Mouse (Mus musculus) intestine, postnatal 0 days (tissue): Measurements from ENCODE around the gene Stxbp5l. TPM values are rescaled to one million over a fixed set of nuclear protein-coding genes. Genes with fewer than 3 reads are reported as not detected.
"Not testable (repeated sequence)": the region's sequence is repeated elsewhere in the genome, so short reads cannot be mapped to it uniquely, and the experiment has no call there.

ENCODE experiments used
- ATAC-seq: fragments of 200-750 bp; cut with Nextera tagmentation; 2 replicates; pipeline ENCODE4 v1.8.0; 2017; ENCODE audit warnings: mild to moderate bottlenecking, moderate TSS enrichment, moderate library complexity
- H3K27ac ChIP-seq: fragments of 300-500 bp; sonication (generic); 2 replicates; pipeline ENCODE4 v1.5.1; 2014; ENCODE audit warnings: mild to moderate bottlenecking, low read depth, low read length, moderate library complexity
- H3K27me3 ChIP-seq: fragments of 300-500 bp; sonication (generic); replicated peaks from 2 replicates; pipeline ENCODE4 v1.6.1; 2014; ENCODE audit warnings: low read length, mixed read lengths; ENCODE audit not compliant: control insufficient read depth, insufficient read depth
- H3K36me3 ChIP-seq: fragments of 300-500 bp; sonication (generic); 2 replicates; pipeline ENCODE4 v1.6.1; 2014; ENCODE audit warnings: mild to moderate bottlenecking, moderate library complexity; ENCODE audit not compliant: control insufficient read depth, insufficient read depth
- H3K4me1 ChIP-seq: fragments of 300-500 bp; sonication (generic); replicated peaks from 2 replicates; pipeline ENCODE4 v1.6.1; 2014; ENCODE audit warnings: antibody characterized with exemption, low read length, mixed read lengths; ENCODE audit not compliant: control insufficient read depth, insufficient read depth
- H3K4me2 ChIP-seq: fragments of 300-500 bp; sonication (generic); replicated peaks from 2 replicates; pipeline ENCODE4 v1.6.1; 2014; ENCODE audit warnings: low read depth, mild to moderate bottlenecking, moderate library complexity
- H3K4me3 ChIP-seq: fragments of 300-500 bp; sonication (generic); 2 replicates; pipeline ENCODE4 v1.5.1; 2014; ENCODE audit warnings: low read depth, low read length
- H3K9ac ChIP-seq: fragments of 300-500 bp; sonication (generic); 2 replicates; pipeline ENCODE4 v1.6.1; 2014; ENCODE audit warnings: mild to moderate bottlenecking, low read depth, low read length
- H3K9me3 ChIP-seq: fragments of 300-500 bp; sonication (generic); 2 replicates; pipeline ENCODE4 v1.6.1; 2016; ENCODE audit warnings: mixed run types; ENCODE audit not compliant: control insufficient read depth
- CTCF ChIP-seq: sonication (generic); IDR thresholded peaks from 2 replicates; pipeline ENCODE4 v1.5.1; 2016; ENCODE audit warnings: low read depth, mild to moderate bottlenecking, control low read depth, antibody characterized with exemption, moderate library complexity
- WGBS: fragments of 180-500 bp; shearing (Covaris S2); extraction: QIAGEN DNeasy Blood & Tissue Kit; methylation state at CpG from one replicate; pipeline ENCODE4 v1.1.7; 2014; 5-methylcytosine and 5-hydroxymethylcytosine counted together
- polyA plus RNA-seq: library from polyadenylated mRNA; unstranded; fragments of >200 nt; fragmentation: Nextera tagmentation; extraction: Ambion mirVana; gene quantifications from 2 replicates; pipeline ENCODE4 v1.2.1, GENCODE M21; 2015

Stxbp5l gene
- polyA plus RNA-seq, 1 experiment from 2014 or later: 0.95 TPM

GRCm38 (mm10) chr16:37219151-37219550 lies 165.6 kb downstream of the Stxbp5l start:
- Histone ChIP-seq H3K9ac (no peak overlapping the region), H3K4me2 (no peak overlapping the region), H3K27me3 (no peaks in the 10 kb centered on the region), H3K4me1 (no peaks in the 10 kb centered on the region), H3K36me3 (no peaks in the 10 kb centered on the region), H3K27ac (no peak overlapping the region), H3K4me3 (no peak overlapping the region), H3K9me3 (no peaks in the 10 kb centered on the region)
- ATAC-seq: no peak
- no peak for TF ChIP-seq CTCF
- WGBS: 85% methylated on average over 1 of the region's 1 CpGs

- Histone ChIP-seq H3K36me3 (no peaks in the 10 kb centered on the region), H3K9ac (no peak overlapping the region), H3K4me3 (no peak overlapping the region), H3K4me2 (no peak overlapping the region), H3K27me3 (no peaks in the 10 kb centered on the region), H3K4me1 (no peaks in the 10 kb centered on the region), H3K9me3 (no peaks in the 10 kb centered on the region), H3K27ac (no peak overlapping the region)
- no peak for TF ChIP-seq CTCF
- no peak for ATAC-seq
Observed at GRCm38 (mm10) chr16:37208783-37209182, 176.0 kb downstream of the Stxbp5l start.

- Histone ChIP-seq H3K4me2 (no peak overlapping the region), H3K4me3 (no peak overlapping the region), H3K36me3 (no peaks in the 10 kb centered on the region), H3K4me1 (no peaks in the 10 kb centered on the region), H3K9me3 (no peaks in the 10 kb centered on the region), H3K27ac (no peak overlapping the region), H3K9ac (no peak overlapping the region), H3K27me3 (no peaks in the 10 kb centered on the region)
- TF ChIP-seq CTCF: no peak
- peak; percentile 53; the same call in 1 of the 2 replicates for ATAC-seq
Observed at GRCm38 (mm10) chr16:37194152-37194551, 190.6 kb downstream of the Stxbp5l start.

- not testable (repeated sequence) for H3K4me2 ChIP-seq, H3K4me1 ChIP-seq, H3K36me3 ChIP-seq, H3K9me3 ChIP-seq, H3K27ac ChIP-seq, H3K4me3 ChIP-seq, H3K27me3 ChIP-seq, ATAC-seq, H3K9ac ChIP-seq
- 80% methylated on average over 1 of the region's 1 CpGs for WGBS
Observed at GRCm38 (mm10) chr16:37125190-37125589, 259.6 kb downstream of the Stxbp5l start.

- Histone ChIP-seq H3K4me2 (no peak overlapping the region), H3K27ac (no peak overlapping the region), H3K9ac (no peak overlapping the region), H3K4me3 (no peak overlapping the region), H3K4me1 (no peaks in the 10 kb centered on the region), H3K9me3 (no peaks in the 10 kb centered on the region), H3K36me3 (no peaks in the 10 kb centered on the region), H3K27me3 (no peaks in the 10 kb centered on the region)
- ATAC-seq: peak; percentile 76
- 25% methylated on average over 3 of the region's 3 CpGs for WGBS
- peak; percentile 94 for TF ChIP-seq CTCF
Observed at GRCm38 (mm10) chr16:37109285-37109684, 275.5 kb downstream of the Stxbp5l start.

- H3K27me3 ChIP-seq: no peaks in the 10 kb centered on the region
- ATAC-seq: no peak
- no peaks in the 10 kb centered on the region for H3K4me1 ChIP-seq
- WGBS: 43% methylated on average over 5 of the region's 5 CpGs
- H3K4me3 ChIP-seq: no peak overlapping the region
- no peaks in the 10 kb centered on the region for H3K9me3 ChIP-seq
- no peak overlapping the region for H3K4me2 ChIP-seq
- H3K36me3 ChIP-seq: no peaks in the 10 kb centered on the region
- TF ChIP-seq CTCF: no peak
- no peak overlapping the region for H3K9ac ChIP-seq
- no peak overlapping the region for H3K27ac ChIP-seq
Observed at GRCm38 (mm10) chr16:37108763-37109162, 276.0 kb downstream of the Stxbp5l start.

GRCm38 (mm10) chr16:37094169-37094833 lies 290.5 kb downstream of the Stxbp5l start:
- Histone ChIP-seq H3K4me3 (no peak overlapping the region), H3K27me3 (no peaks in the 10 kb centered on the region), H3K4me2 (no peak overlapping the region), H3K4me1 (no peaks in the 10 kb centered on the region), H3K36me3 (no peaks in the 10 kb centered on the region), H3K27ac (no peak overlapping the region), H3K9me3 (no peaks in the 10 kb centered on the region), H3K9ac (no peak overlapping the region)
- TF ChIP-seq CTCF: no peak
- no peak for ATAC-seq
- 77% methylated on average over 4 of the region's 4 CpGs for WGBS
